Mouse (Mus musculus): Measurements from ENCODE around the gene Tbx10.
"Not testable (repeated sequence)": the region's sequence is repeated elsewhere in the genome, so short reads cannot be mapped to it uniquely, and the experiment has no call there.

Gene Tbx10

DNA sequence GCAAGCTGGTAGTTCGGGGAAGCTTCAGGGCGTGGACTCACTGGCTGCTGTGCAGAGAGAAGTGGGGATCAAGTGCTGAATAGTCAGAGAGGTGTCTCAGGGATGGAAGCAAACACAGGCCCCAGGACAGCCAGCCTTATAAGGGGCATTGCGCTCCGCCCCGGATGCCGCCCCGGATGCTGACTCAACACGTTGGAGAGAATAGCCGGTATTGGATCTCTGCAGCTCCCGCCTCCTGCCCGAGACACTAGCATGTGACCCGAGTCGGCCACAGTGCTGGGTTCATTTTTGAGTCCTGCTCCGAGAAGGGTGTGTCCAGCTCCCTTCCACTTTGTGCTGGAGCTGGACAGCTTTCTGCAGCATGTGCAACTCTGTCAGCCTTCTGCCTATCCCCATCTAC, 49.6 kb downstream of the Tbx10 start:
- DNase-seq (ENCODE audit: low spot score): no peak

DNA sequence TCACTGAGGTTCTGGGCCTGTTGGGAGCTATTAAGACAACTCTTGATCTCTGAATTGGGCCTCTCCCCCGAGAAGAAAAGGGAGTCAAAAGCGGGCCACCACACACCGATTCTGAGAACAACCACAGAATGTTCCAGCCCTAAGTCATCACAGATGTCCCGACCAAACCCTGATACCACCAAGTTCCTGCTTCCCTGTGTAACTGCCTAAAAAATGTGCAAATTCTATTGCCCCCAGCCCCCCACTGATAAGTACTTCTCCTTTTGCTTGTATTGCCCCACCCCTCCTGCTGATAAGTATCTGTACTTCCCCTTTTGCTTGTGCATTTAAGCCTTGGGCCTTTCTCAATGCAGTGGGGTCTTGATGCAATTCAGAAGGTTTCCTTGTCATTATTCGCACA, 51.6 kb downstream of the Tbx10 start:
- DNase-seq (ENCODE audit: low spot score): not testable (repeated sequence)

DNA sequence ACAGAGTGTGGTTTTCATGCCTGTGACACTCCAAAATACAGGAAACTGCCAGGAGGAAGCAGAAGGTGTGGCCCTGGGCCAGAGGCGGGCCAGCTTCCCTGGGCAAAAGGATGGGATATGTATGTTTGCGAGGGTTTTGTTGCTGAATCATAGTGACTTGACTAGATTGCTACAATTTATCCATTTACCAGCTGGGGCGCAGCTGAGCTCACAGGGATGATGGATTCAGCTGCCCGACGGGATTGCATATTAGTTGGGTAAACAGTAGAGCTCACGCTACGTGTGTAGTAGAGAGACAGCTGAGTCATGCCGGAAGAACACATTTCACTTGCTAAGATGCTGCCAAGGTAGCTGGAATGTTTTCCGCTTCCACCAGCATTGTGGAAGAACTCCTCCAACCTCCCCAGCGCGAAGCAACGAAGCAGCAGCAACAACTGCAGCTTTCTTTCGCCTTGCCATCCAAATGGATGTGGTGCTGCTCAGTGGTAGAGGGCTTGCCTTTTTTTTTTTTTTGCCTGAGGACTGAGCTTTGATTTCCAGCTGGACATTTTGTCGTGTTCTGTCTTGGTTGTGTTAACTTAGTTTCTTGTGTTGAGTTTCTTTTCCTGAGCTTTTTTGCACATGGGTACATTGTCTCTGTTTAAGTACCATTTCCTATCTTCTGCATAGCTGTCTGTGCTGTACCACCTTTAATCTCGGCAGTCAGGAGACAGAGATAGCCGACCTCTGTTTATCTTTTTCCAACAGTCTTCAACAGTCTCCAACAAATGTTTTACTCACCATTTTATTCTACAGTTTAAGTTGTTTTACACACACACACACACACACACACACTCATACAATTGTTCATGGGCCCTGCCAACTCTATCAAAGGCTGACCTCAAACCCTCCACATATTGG, 53.7 kb downstream of the Tbx10 start, which contains the start of gene Gstp2:
Gene Gstp2 (minus strand): TSS at position 58 of the 900 bp plus-strand sequence.
- peak; percentile 84 for DNase-seq (ENCODE audit: low spot score)

DNA sequence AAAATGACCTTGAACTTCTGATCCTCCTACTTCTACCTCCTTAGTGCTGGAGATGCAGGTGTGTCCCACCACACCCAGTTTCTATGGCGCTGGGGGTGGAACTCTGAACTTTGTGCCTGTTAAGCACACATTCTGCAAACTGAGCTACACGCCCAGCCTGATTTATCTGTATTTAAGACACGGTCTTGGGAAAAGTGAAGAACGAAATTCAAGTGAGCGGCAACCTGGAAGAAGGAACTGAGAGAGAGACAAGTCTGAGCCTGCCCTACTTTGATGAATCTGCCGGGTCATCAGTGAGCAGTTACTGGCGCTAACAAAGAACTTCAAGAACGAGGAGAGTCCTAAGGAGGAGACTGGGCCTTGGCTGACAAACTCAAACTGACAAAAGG, 54.3 kb downstream of the Tbx10 start:
- DNase-seq (ENCODE audit: low spot score): no peak

DNA sequence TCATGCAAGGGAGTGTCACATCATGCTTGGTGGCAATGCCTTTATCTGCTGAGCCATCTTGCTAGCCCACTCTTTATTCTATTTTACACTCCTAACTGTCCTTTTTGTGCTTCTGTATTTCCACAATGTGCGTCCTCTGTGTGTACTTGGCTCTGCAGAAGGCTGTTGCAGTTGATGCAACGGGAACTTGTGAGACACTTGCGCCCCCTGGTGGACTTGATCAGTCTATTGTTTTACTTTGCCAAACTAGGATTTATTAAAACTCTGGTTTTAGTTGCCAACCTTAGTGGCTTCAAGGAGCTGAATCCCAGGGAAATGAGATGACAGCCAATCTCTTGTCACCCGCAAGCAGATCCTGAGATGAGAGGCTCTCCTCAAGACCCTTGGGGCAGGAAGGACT, 55.3 kb downstream of the Tbx10 start:
- DNase-seq (ENCODE audit: low spot score): peak; percentile 69

DNA sequence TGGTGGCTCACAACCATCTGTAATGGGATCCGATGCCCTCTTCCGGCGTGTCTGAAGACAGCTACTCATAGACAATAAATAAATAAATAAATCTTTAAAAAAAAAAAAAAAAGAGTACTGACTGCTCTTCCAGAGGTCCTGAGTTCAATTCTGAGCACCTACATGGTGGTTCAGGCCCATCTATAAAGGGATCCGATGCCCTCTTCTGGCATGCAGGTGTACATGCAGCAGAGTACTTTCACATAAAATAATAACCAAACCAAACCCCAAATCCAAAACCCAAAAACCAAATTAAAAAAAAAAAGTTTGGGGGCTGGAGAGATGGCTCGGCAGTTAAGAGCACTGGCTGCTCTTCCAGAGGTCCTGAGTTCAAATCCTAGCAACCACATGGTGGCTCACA, 56.5 kb downstream of the Tbx10 start:
- DNase-seq (ENCODE audit: low spot score): not testable (repeated sequence)

All from testis, postnatal 14 days (tissue).